ENCODE assay signal across 10 mouse cellular contexts in genomic region chr1:87879034-87879433, GRCm38 (mm10). TPM values are rescaled to one million over a fixed set of nuclear protein-coding genes. Genes with fewer than 3 reads are reported as not detected.
DNase-seq lines count a peak whose midpoint lies in the region; ATAC-seq and TF ChIP-seq lines count a peak whose summit lies in the region.
"Had no signal": no experiment of that assay in that cellular context is flagged by ENCODE, and none has a peak within 500 bp of the region (broad histone marks: within the 10 kb centered on the region; RNA-seq: fewer than 3 reads in every experiment).

No protein-coding gene starts in this region.

- no peak overlapping the region for H3K4me2 ChIP-seq in heart, embryonic 14.5 days (ENCODE audit: low read length)
- no peak overlapping the region for H3K4me2 ChIP-seq in heart, embryonic 11.5 days
- H3K4me2 ChIP-seq in kidney, postnatal 0 days (ENCODE audit: low read length): no peak overlapping the region
- H3K4me2 ChIP-seq: limb, embryonic 13.5 days had no signal

- WGBS in heart, embryonic 14.5 days: 97% methylated on average over 3 of the region's 3 CpGs
- WGBS in heart, embryonic 11.5 days (ENCODE audit: insufficient replicate concordance): 79% methylated on average over 3 of the region's 3 CpGs
- 77% methylated on average over 3 of the region's 3 CpGs for WGBS in kidney, postnatal 0 days

- TF ChIP-seq CTCF in kidney, postnatal 0 days (IDR thresholded peaks at IDR 0.05; ENCODE audit: low read depth): no peak

- H3K9ac ChIP-seq in heart, embryonic 14.5 days (ENCODE audit: low read length): peak overlapping the region; percentile 38; the same call in 1 of the 2 replicates
- no peak overlapping the region for H3K9ac ChIP-seq in heart, embryonic 11.5 days (ENCODE audit: low read depth, low read length)
- H3K9ac ChIP-seq in kidney, postnatal 0 days (ENCODE audit: low read depth, low read length): no peak overlapping the region
- H3K9ac ChIP-seq: limb, embryonic 13.5 days had no signal

- H3K27me3 ChIP-seq in heart, embryonic 14.5 days (ENCODE audit: control insufficient read depth, insufficient read depth, low read length): no peaks in the 10 kb centered on the region
- no peaks in the 10 kb centered on the region for H3K27me3 ChIP-seq in heart, embryonic 11.5 days (ENCODE audit: control insufficient read depth, insufficient read depth, low read length)
- H3K27me3 ChIP-seq in kidney, postnatal 0 days (ENCODE audit: insufficient read depth, low read length): no peaks in the 10 kb centered on the region
- H3K27me3 ChIP-seq in megakaryocyte, embryonic 14.5 days (replicated peaks): no peaks in the 10 kb centered on the region
- H3K27me3 ChIP-seq: limb, embryonic 13.5 days had no signal

- no peak for ATAC-seq in heart, embryonic 14.5 days (ENCODE audit: insufficient number of reproducible peaks, insufficient read depth, low FRiP score, low read depth)
- ATAC-seq in heart, embryonic 11.5 days (replicated peaks; ENCODE audit: insufficient number of reproducible peaks, low FRiP score, low TSS enrichment): no peak
- no peak for ATAC-seq in kidney, postnatal 0 days (replicated peaks; ENCODE audit: low FRiP score, low read depth)
- ATAC-seq in megakaryocyte, adult 5-6 weeks (ENCODE audit: poor library complexity, severe bottlenecking): no peak
- ATAC-seq: inflammation-experienced regulatory T-cells, adult 6 months had no signal

- DNase-seq in kidney, postnatal 0 days (ENCODE audit: low spot score): no peak
- no peak for DNase-seq in kidney, postnatal 10 days
- DNase-seq in urinary bladder, postnatal 25 days (ENCODE audit: low spot score): no peak

- H3K27ac ChIP-seq in heart, embryonic 14.5 days (replicated peaks in 1 of 2; ENCODE audit: control insufficient read depth in 1 of 2, insufficient read depth in 1 of 2, low read depth in 2 of 2, low read length in 2 of 2): peak overlapping the region; percentile 46 to 96; a peak in 3 of 4 replicates
- no peak overlapping the region for H3K27ac ChIP-seq in heart, embryonic 11.5 days (ENCODE audit: low read depth, low read length)
- peak overlapping the region; percentile 42; the same call in 1 of the 2 replicates for H3K27ac ChIP-seq in kidney, postnatal 0 days

- no peaks in the 10 kb centered on the region for H3K9me3 ChIP-seq in heart, embryonic 14.5 days (ENCODE audit: control insufficient read depth, low read length)
- H3K9me3 ChIP-seq in heart, embryonic 11.5 days (replicated peaks; ENCODE audit: control insufficient read depth, low read length): no peaks in the 10 kb centered on the region
- H3K9me3 ChIP-seq in kidney, postnatal 0 days (replicated peaks; ENCODE audit: low read length): no peaks in the 10 kb centered on the region
- H3K9me3 ChIP-seq in megakaryocyte, embryonic 14.5 days: no peaks in the 10 kb centered on the region
- H3K9me3 ChIP-seq: limb, embryonic 13.5 days had no signal

- peaks cover 13% of the 10 kb centered on the region for H3K36me3 ChIP-seq in heart, embryonic 14.5 days (ENCODE audit: control insufficient read depth, insufficient read depth, low read length)
- H3K36me3 ChIP-seq in heart, embryonic 11.5 days (ENCODE audit: control insufficient read depth, insufficient read depth, low read length): no peaks in the 10 kb centered on the region
- H3K36me3 ChIP-seq in kidney, postnatal 0 days (ENCODE audit: insufficient read depth, low read length): no peaks in the 10 kb centered on the region
- H3K36me3 ChIP-seq in megakaryocyte, embryonic 14.5 days (replicated peaks; ENCODE audit: low read length): peaks cover 67% of the 10 kb centered on the region

- H3K4me3 ChIP-seq in heart, embryonic 14.5 days (ENCODE audit: control insufficient read depth in 1 of 2, insufficient read depth in 1 of 2, low read depth in 1 of 2, low read length in 2 of 2): no peak overlapping the region
- H3K4me3 ChIP-seq in heart, embryonic 11.5 days (ENCODE audit: low read depth, low read length): no peak overlapping the region
- H3K4me3 ChIP-seq in kidney, postnatal 0 days (replicated peaks; ENCODE audit: low read depth, low read length): no peak overlapping the region
- peak overlapping the region; percentile 88 for H3K4me3 ChIP-seq in megakaryocyte, embryonic 14.5 days (replicated peaks)
- H3K4me3 ChIP-seq: erythroblast, embryonic 14.5 days; limb, embryonic 13.5 days had no signal

- H3K4me1 ChIP-seq in heart, embryonic 14.5 days (ENCODE audit: control insufficient read depth in 2 of 2, insufficient read depth in 2 of 2, low read length in 2 of 2): peaks cover 28 to 73% of the 10 kb centered on the region in 2 experiments
- H3K4me1 ChIP-seq in heart, embryonic 11.5 days (ENCODE audit: control insufficient read depth, insufficient read depth, low read length): peaks cover 57% of the 10 kb centered on the region
- peaks cover 13% of the 10 kb centered on the region; the same call in 1 of the 2 replicates for H3K4me1 ChIP-seq in kidney, postnatal 0 days (replicated peaks; ENCODE audit: insufficient read depth, low read length)
- H3K4me1 ChIP-seq in megakaryocyte, embryonic 14.5 days: peaks cover 96% of the 10 kb centered on the region

RNA-seq across cellular contexts. Expression of gene Dgkd, which starts 25.9 kb away (rescaled TPM):
- polyA plus RNA-seq in heart, embryonic 14.5 days (2014; fragmentation: Nextera tagmentation; extraction: Ambion mirVana): 24.7 and 29.4 TPM in 2 replicates
- 22.2 and 24.2 TPM in 2 replicates for polyA plus RNA-seq in heart, embryonic 11.5 days (2014; fragmentation: Nextera tagmentation; extraction: Ambion mirVana)
- polyA plus RNA-seq in kidney, postnatal 0 days (2015; fragmentation: Nextera tagmentation; extraction: Ambion mirVana): 19.3 and 19.8 TPM in 2 replicates
- 10.9 and 24.3 TPM in 2 replicates for polyA plus RNA-seq in megakaryocyte, embryonic 14.5 days (2012; ENCODE audit: insufficient read depth, low replicate concordance)
- total RNA-seq in megakaryocyte, adult 5-6 weeks (2015): 52.2 and 73.5 TPM in 2 replicates
- total RNA-seq in megakaryocyte, adult 5-6 weeks (2017): 59.7 and 63.8 TPM in 2 replicates
